Mouse (Mus musculus): ENCODE results near the gene Syt3.

DNA sequence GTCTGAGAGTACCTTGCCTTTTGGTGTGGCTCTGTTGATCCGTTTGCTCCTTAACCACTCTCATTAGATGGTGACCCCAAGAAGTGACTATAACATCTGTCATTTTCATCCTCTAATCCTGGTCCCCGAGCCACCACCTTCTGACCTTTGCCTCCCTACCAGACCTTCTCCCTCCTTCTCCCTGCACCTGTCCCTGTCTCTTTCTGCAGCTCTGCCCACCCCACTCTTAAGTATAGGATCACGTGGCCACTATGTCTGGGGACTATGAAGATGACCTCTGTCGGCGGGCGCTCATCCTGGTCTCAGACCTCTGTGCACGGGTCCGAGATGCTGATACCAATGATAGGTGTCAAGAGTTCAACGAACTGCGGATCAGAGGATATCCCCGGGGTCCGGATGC lies 1.8 kb downstream of the Syt3 start, which contains the start of gene 1700008O03Rik:
- TF ChIP-seq POLR2A (IDR thresholded peaks at IDR 0.05; ENCODE audit: borderline replicate concordance, extremely low read depth, insufficient read depth, insufficient read length, poor library complexity, severe bottlenecking) (no peak), CTCF (IDR thresholded peaks at IDR 0.05; ENCODE audit: borderline replicate concordance, extremely low read depth, insufficient read depth, insufficient read length) (no peak)
